Comparison of ENCODE assay signal across 16 mouse cellular contexts in genomic region chr5:113840443-113840842, GRCm38 (mm10). TPM values are rescaled to one million over a fixed set of nuclear protein-coding genes. Genes with fewer than 3 reads are reported as not detected.
"Had no signal": no experiment of that assay in that cellular context is flagged by ENCODE, and none has a peak within 500 bp of the region (broad histone marks: within the 10 kb centered on the region; RNA-seq: fewer than 3 reads in every experiment).

No protein-coding gene starts in this region.

- H3K4me2 ChIP-seq: limb, embryonic 12.5 days; lung, embryonic 14.5 days; midbrain, embryonic 13.5 days; neural tube, embryonic 12.5 days had no signal

- ATAC-seq: midbrain, embryonic 13.5 days had no signal

- H3K27me3 ChIP-seq: limb, embryonic 12.5 days; midbrain, embryonic 13.5 days; neural tube, embryonic 12.5 days had no signal

- H3K27ac ChIP-seq: kidney, postnatal 0 days; limb, embryonic 12.5 days; liver, embryonic 14.5 days; midbrain, embryonic 13.5 days; neural tube, embryonic 12.5 days had no signal

- H3K4me1 ChIP-seq: midbrain, embryonic 13.5 days; neural tube, embryonic 12.5 days had no signal

- H3K4me3 ChIP-seq: limb, embryonic 12.5 days; midbrain, embryonic 13.5 days; myocyte; neural tube, embryonic 12.5 days had no signal

- DNase-seq: kidney, adult 11 months; kidney, adult 9 months; kidney, postnatal 4 days; layer of hippocampus, postnatal 36 days; liver; lung, embryonic 14.5 days; right cerebral cortex, postnatal 4 days; spleen, adult 18-20 months; thymus, adult 18-20 months; thymus, postnatal 14 days had no signal

- H3K9ac ChIP-seq: limb, embryonic 12.5 days; liver, embryonic 14.5 days; lung, embryonic 14.5 days; midbrain, embryonic 13.5 days; neural tube, embryonic 12.5 days had no signal

- H3K9me3 ChIP-seq: limb, embryonic 12.5 days; midbrain, embryonic 13.5 days; neural tube, embryonic 12.5 days had no signal

RNA-seq across cellular contexts. Expression of gene Selplg, which starts 8.0 kb away (rescaled TPM):
- polyA plus RNA-seq: myocyte had no signal
